Mouse (Mus musculus) limb, embryonic 13.5 days (tissue): ENCODE data around the gene Sspn. TPM values are rescaled to one million over a fixed set of nuclear protein-coding genes. Genes with fewer than 3 reads are reported as not detected.
A peak's percentile ranks its signal among the peaks of the same experiment; 100 is the strongest.

Experiments
- ATAC-seq: fragments of 200-750 bp; cut with Nextera tagmentation; 2 replicates; pipeline ENCODE4 v1.8.0; 2017; ENCODE audit warnings: low read depth, moderate number of reproducible peaks, moderate TSS enrichment; ENCODE audit not compliant: low FRiP score
- H3K27ac ChIP-seq: fragments of 300-500 bp; sonication (generic); 2 replicates; pipeline ENCODE4 v1.5.1; 2015; ENCODE audit warnings: inconsistent platforms, mild to moderate bottlenecking, moderate library complexity
- H3K27me3 ChIP-seq: fragments of 300-500 bp; sonication (generic); 2 replicates; pipeline ENCODE4 v1.6.1; 2015; ENCODE audit warnings: mild to moderate bottlenecking, inconsistent platforms
- H3K36me3 ChIP-seq: fragments of 300-500 bp; sonication (generic); 2 replicates; pipeline ENCODE4 v1.6.1; 2015; ENCODE audit warnings: inconsistent platforms, mild to moderate bottlenecking, moderate library complexity
- H3K4me1 ChIP-seq: fragments of 300-500 bp; sonication (generic); 2 replicates; pipeline ENCODE4 v1.6.1; 2015; ENCODE audit warnings: inconsistent platforms
- H3K4me2 ChIP-seq: fragments of 300-500 bp; sonication (generic); replicated peaks from 2 replicates; pipeline ENCODE4 v1.6.1; 2015; ENCODE audit warnings: inconsistent platforms, mild to moderate bottlenecking, moderate library complexity
- H3K4me3 ChIP-seq: fragments of 300-500 bp; sonication (generic); 2 replicates; pipeline ENCODE4 v1.5.1; 2015; ENCODE audit warnings: moderate library complexity, mild to moderate bottlenecking, inconsistent platforms
- H3K9ac ChIP-seq: fragments of 300-500 bp; sonication (generic); 2 replicates; pipeline ENCODE4 v1.6.1; 2015; ENCODE audit warnings: mild to moderate bottlenecking, inconsistent platforms
- H3K9me3 ChIP-seq: fragments of 300-500 bp; sonication (generic); 2 replicates; pipeline ENCODE4 v1.6.1; 2016; ENCODE audit warnings: inconsistent platforms
- WGBS: fragments of 180-500 bp; shearing (Covaris S2); methylation state at CpG from one replicate; pipeline ENCODE4 v1.1.7; 2015; 5-methylcytosine and 5-hydroxymethylcytosine counted together
- polyA plus RNA-seq: library from polyadenylated mRNA; unstranded; fragments of >200 nt; fragmentation: Nextera tagmentation; extraction: Ambion mirVana; gene quantifications from 2 replicates; pipeline ENCODE4 v1.2.1, GENCODE M21; 2015

Sspn gene
- polyA plus RNA-seq, 1 experiment from 2014 or later = 16.4 TPM

DNA sequence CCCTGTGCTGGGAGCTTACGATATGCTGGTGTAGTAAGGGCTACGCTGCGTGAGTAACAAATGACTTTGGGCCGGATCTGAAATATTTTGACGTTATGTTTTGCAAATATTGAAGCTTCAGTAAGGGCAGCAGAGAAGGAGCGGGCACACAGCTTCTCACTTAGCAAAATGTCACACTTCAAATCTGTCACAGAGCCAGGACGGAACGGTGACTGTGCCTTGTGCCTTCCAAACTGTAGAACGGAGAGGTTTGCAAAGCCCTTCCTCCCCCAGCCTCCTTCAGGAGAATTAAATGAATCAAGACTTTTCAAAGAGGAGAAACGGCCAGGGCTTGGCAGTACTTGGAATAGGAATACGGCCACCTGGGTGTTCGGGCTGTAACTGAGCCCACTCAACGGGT lies 32.5 kb downstream of the Sspn start:
- no peak overlapping the region for H3K4me3 ChIP-seq
- H3K4me2 ChIP-seq = no peak overlapping the region
- H3K9me3 ChIP-seq = no peaks in the 10 kb centered on the region
- no peaks in the 10 kb centered on the region for H3K27me3 ChIP-seq
- peaks cover 37% of the 10 kb centered on the region for H3K4me1 ChIP-seq
- no peak for ATAC-seq
- H3K36me3 ChIP-seq = no peaks in the 10 kb centered on the region
- WGBS = 81% methylated on average over 13 of the region's 13 CpGs
- no peak overlapping the region for H3K9ac ChIP-seq
- H3K27ac ChIP-seq = no peak overlapping the region

DNA sequence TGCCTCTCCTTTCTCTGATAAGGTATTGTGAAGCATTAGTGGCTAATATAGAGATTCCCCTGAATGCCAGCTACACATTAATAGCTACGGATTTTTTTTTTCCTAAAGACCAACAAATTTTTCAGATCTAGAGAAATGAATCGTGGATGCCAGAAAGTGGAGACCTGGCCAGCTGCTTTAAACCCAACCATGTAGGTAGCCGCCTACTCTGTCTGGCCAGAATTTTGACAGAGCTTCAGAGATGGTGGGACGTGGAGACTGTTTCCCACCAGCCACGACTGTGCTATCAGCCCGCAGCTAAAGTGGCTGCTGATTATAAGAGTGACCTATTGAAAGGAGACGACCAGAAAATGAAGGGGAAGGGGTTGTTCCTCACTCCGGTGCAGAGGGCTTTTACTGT lies 36.3 kb downstream of the Sspn start:
- Histone ChIP-seq H3K4me2 (no peak overlapping the region), H3K27ac (peak overlapping the region; percentile 63; the same call in 1 of the 2 replicates), H3K4me3 (no peak overlapping the region), H3K27me3 (no peaks in the 10 kb centered on the region), H3K4me1 (peaks cover 24% of the 10 kb centered on the region), H3K9me3 (no peaks in the 10 kb centered on the region), H3K36me3 (no peaks in the 10 kb centered on the region), H3K9ac (no peak overlapping the region)
- 76% methylated on average over 8 of the region's 8 CpGs for WGBS
- ATAC-seq = no peak

DNA sequence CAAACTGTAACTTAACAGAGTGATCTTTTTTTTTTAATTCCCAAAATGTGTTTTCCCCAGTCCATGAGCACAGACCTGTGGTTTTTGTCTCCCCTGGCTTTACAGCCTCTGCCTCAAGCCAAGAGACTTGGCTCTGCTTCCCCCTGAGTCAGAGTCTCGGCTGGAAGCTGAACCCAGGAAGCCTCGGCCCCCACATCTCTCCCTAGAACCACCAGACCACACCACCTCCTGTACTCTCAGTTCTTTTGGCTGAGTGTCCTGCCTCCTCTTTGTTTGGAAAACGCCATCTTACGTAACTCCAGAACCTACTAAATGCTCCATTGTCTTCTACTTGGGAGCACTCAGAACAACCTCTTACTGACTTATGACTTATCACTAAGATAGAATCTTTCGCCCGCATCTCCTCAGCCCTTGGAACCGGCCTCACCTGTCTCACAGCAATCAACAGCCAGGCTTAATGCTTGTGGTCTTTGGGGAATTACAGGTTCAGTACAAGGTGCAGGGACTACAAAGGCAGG lies 36.9 kb downstream of the Sspn start:
- no peaks in the 10 kb centered on the region for H3K36me3 ChIP-seq
- ATAC-seq = peak; percentile 28; the same call in 1 of the 2 replicates
- no peak overlapping the region for H3K4me2 ChIP-seq
- H3K9me3 ChIP-seq = no peaks in the 10 kb centered on the region
- no peak overlapping the region for H3K9ac ChIP-seq
- 69% methylated on average over 7 of the region's 7 CpGs for WGBS
- peak overlapping the region; percentile 63 for H3K27ac ChIP-seq
- no peaks in the 10 kb centered on the region for H3K27me3 ChIP-seq
- H3K4me3 ChIP-seq = no peak overlapping the region
- H3K4me1 ChIP-seq = peaks cover 24% of the 10 kb centered on the region

DNA sequence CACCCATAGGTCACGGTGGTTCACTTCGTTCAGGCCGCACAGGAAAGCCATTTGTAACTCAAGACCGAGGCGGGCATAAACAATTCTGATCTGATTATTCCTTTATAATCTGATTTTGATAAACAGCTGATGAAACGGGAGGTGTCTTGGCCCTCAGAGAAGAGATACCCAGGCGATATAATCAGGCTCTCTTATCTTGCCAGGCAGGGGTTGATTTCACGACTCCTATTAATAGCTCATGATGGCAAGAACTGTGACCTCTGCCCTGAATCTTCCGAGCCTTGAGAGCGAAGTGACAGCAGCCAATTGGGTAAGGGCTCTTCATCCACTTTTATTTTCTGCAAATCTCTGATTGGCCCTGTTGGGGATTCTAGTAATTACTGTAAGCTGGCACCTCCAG lies 37.4 kb downstream of the Sspn start:
- no peaks in the 10 kb centered on the region for H3K27me3 ChIP-seq
- H3K4me2 ChIP-seq = no peak overlapping the region
- peaks cover 24% of the 10 kb centered on the region for H3K4me1 ChIP-seq
- no peaks in the 10 kb centered on the region for H3K36me3 ChIP-seq
- WGBS = 65% methylated on average over 10 of the region's 10 CpGs
- no peak for ATAC-seq
- no peak overlapping the region for H3K4me3 ChIP-seq
- H3K9me3 ChIP-seq = no peaks in the 10 kb centered on the region
- H3K27ac ChIP-seq = peak overlapping the region; percentile 63
- H3K9ac ChIP-seq = no peak overlapping the region

DNA sequence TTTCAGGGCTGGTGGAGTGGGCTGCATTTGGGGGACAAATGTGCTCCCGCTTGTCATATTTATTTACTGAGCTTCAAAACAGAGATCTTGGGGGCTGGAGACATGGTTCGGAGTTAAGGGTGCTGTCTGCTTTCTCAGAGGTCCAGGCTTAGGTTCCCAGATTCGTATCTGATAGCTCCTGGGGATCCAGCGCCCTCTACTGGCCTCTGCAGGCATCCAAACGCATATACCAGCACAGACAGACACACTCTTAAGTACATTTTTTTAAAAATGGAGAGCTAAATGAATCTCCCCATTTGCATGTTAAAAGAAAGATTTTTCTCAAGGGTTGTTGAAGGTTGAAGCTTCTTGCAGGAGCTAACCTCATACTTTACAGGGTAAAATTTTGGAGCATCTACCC lies 38.1 kb downstream of the Sspn start:
- Histone ChIP-seq H3K36me3 (no peaks in the 10 kb centered on the region), H3K27me3 (no peaks in the 10 kb centered on the region), H3K9ac (no peak overlapping the region), H3K4me3 (no peak overlapping the region), H3K9me3 (no peaks in the 10 kb centered on the region), H3K27ac (no peak overlapping the region), H3K4me1 (peaks cover 24% of the 10 kb centered on the region), H3K4me2 (no peak overlapping the region)
- no peak for ATAC-seq
- WGBS = 83% methylated on average over 5 of the region's 5 CpGs

DNA sequence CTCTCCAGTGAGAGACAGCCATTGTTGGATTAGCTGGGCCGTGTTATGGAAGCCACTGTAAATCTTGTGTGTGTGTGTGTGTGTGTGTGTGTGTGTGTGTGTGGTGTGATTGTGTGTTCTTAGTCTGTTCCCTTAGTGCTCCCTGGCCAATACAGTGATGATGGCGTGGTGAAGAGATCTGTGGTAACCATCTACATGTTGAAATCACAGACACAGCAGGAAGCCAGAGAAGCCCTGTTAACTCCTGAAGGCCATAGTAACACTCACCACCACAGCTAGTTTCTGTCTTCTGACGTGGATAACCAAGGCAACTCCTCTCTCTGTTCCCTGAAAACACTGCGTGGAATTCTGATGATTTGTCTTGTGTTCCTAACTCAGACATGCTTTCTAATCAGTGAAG lies 40.7 kb downstream of the Sspn start:
- Histone ChIP-seq H3K9me3 (no peaks in the 10 kb centered on the region), H3K4me1 (peaks cover 20% of the 10 kb centered on the region), H3K27ac (no peak overlapping the region), H3K36me3 (no peaks in the 10 kb centered on the region), H3K4me2 (no peak overlapping the region), H3K9ac (no peak overlapping the region), H3K27me3 (no peaks in the 10 kb centered on the region), H3K4me3 (no peak overlapping the region)
- no peak for ATAC-seq
- 85% methylated on average over 4 of the region's 4 CpGs for WGBS

DNA sequence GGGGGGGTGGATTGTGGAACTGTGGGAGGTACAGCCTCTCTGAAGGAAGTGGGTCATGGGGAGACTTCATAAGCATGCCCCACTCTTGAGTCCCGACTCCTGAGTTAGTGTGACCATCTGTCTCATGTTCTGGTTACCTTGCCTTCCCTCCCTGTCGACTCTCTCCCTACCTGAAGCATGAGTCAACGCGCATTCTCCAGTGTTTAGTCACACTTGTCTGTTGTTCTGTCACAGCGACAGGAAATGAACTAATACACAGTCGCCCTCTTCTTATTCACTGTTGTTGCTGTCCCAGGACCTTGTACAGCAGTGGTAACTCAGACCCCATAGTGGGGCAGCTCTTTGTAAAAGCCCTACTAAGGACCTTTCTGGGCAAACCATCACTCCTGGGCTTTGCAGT lies 41.4 kb downstream of the Sspn start:
- no peak for ATAC-seq
- no peaks in the 10 kb centered on the region for H3K9me3 ChIP-seq
- H3K4me3 ChIP-seq = no peak overlapping the region
- no peaks in the 10 kb centered on the region for H3K27me3 ChIP-seq
- H3K4me1 ChIP-seq = peaks cover 13% of the 10 kb centered on the region
- H3K27ac ChIP-seq = no peak overlapping the region
- H3K4me2 ChIP-seq = no peak overlapping the region
- H3K36me3 ChIP-seq = no peaks in the 10 kb centered on the region
- WGBS = 83% methylated on average over 6 of the region's 6 CpGs
- H3K9ac ChIP-seq = no peak overlapping the region

DNA sequence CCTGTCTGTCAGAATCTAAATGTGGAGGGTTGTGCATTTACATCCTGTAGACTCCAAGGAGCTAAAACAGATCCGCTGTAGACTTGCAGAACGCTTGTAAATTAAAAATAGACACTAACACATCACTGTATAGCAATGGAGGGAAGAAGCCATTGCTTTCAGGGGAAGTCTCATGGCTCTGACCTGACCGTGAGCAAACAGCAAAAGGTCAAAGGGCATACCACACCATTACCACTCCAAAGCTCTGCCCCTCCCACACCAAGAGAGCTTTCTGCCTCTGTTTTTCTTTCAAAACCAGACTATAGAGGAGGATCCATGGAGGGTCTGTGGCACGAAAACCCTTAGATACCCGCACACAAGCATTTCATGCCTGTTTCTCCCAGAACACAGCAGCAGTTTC lies 41.9 kb downstream of the Sspn start:
- H3K4me3 ChIP-seq = no peak overlapping the region
- no peak overlapping the region for H3K4me2 ChIP-seq
- WGBS = 61% methylated on average over 5 of the region's 5 CpGs
- no peak overlapping the region for H3K27ac ChIP-seq
- H3K9me3 ChIP-seq = no peaks in the 10 kb centered on the region
- no peak overlapping the region for H3K9ac ChIP-seq
- H3K27me3 ChIP-seq = no peaks in the 10 kb centered on the region
- H3K36me3 ChIP-seq = no peaks in the 10 kb centered on the region
- no peak for ATAC-seq
- peaks cover 8% of the 10 kb centered on the region for H3K4me1 ChIP-seq

DNA sequence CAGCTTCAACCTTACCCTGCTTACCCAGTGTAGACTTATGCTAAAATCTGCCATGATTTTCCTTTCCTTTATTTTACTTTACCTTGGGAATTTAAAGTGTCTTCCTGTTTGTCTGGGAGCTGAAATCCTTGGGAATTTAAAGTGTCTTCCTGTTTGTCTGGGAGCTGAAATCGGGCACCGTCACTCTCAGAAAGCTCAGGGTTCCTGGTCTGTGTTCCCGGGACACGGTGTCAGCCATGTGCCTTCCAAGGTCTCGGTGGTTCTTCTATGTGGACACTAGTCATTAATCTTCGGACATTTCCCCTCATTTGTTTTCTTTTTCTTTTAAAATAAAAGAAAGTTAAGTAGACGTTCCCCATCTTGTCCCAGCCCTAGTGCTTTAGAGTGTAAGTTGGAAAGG lies 43.3 kb downstream of the Sspn start:
- Histone ChIP-seq H3K9ac (no peak overlapping the region), H3K4me3 (no peak overlapping the region), H3K9me3 (no peaks in the 10 kb centered on the region), H3K4me1 (no peaks in the 10 kb centered on the region), H3K27me3 (no peaks in the 10 kb centered on the region), H3K36me3 (no peaks in the 10 kb centered on the region), H3K4me2 (no peak overlapping the region), H3K27ac (no peak overlapping the region)
- WGBS = 80% methylated on average over 7 of the region's 7 CpGs
- ATAC-seq = no peak

DNA sequence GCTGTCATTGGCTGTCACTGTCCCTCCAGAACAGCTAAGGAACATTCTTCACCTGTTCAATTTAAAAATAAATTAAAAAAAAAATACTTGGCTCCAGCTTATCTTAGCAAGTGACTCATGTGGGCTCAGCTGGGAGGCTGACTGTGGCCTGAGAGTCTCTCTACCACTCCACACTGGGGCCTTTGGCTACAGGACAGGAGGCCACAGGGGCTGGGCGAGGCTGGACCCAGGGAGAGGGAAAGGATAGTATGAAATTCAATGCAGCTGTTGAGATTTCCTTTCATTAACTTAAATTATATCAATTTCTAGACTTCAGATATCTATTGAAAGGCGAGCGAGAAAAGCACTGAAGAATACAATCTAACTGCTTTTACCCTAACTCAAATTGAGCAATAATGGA lies 45.9 kb downstream of the Sspn start:
- no peak overlapping the region for H3K4me3 ChIP-seq
- no peak overlapping the region for H3K27ac ChIP-seq
- H3K36me3 ChIP-seq = no peaks in the 10 kb centered on the region
- WGBS = 84% methylated on average over 3 of the region's 3 CpGs
- H3K4me1 ChIP-seq = no peaks in the 10 kb centered on the region
- no peak overlapping the region for H3K4me2 ChIP-seq
- ATAC-seq = no peak
- H3K27me3 ChIP-seq = no peaks in the 10 kb centered on the region
- H3K9me3 ChIP-seq = no peaks in the 10 kb centered on the region
- no peak overlapping the region for H3K9ac ChIP-seq

DNA sequence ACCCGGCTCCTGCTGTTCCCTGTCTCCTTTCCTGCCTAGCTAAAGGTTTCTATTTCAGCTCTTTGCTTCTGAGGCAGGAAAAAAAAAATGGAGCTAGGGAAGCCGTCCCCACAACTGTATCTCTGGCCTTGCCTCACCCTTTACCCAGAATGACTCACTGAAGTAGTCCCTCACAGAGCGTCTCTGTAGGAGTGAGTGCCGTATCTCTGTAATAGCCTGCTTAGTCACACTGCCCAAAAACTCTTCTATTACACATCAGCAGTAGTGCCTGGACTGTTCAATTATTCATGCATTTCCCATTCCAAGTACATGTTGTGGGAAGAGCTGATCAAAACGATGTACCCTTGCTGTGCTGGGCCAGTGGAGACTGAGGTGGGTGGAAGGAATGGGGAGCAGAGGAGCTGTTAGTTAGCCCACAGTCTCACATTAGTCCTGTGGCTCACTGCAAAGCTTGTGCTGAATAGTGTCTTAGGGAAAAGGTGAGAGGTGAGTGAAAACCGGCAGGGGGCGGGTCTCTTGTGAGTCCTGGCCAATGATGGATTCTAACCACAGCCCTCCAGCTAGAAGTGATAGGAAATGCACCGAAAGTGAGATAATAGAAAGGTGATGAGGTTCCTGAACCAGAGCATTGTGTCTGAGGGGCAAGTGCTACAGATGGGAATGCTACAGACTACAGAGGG lies 46.5 kb downstream of the Sspn start:
- Histone ChIP-seq H3K9me3 (no peaks in the 10 kb centered on the region), H3K4me2 (no peak overlapping the region), H3K27ac (no peak overlapping the region), H3K36me3 (no peaks in the 10 kb centered on the region), H3K4me1 (no peaks in the 10 kb centered on the region), H3K27me3 (no peaks in the 10 kb centered on the region), H3K9ac (no peak overlapping the region), H3K4me3 (no peak overlapping the region)
- WGBS = 78% methylated on average over 8 of the region's 8 CpGs
- no peak for ATAC-seq

DNA sequence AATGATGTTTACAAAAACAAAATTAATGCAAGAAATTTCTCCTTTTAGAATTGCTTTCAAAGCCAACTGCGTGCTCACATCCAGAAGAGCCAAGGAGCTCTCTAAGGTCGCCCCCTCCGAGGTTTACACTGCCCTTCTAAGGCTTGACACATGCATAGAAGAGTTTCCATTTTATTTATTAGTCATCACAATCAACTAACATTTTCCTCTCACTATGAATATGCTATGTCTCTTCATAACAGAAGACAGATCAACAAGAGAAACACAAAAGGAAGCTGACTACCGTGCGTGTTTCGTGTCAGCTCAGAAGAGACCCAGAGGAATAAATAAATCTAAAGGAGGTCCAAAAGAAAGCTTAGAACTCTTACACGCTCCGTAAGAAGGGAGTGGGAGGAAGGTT lies 49.6 kb downstream of the Sspn start:
- no peak overlapping the region for H3K9ac ChIP-seq
- 89% methylated on average over 8 of the region's 8 CpGs for WGBS
- ATAC-seq = no peak
- no peaks in the 10 kb centered on the region for H3K36me3 ChIP-seq
- H3K4me1 ChIP-seq = no peaks in the 10 kb centered on the region
- H3K4me2 ChIP-seq = no peak overlapping the region
- no peak overlapping the region for H3K27ac ChIP-seq
- peaks cover 5% of the 10 kb centered on the region; the same call in 1 of the 2 replicates for H3K9me3 ChIP-seq
- no peaks in the 10 kb centered on the region for H3K27me3 ChIP-seq
- no peak overlapping the region for H3K4me3 ChIP-seq

DNA sequence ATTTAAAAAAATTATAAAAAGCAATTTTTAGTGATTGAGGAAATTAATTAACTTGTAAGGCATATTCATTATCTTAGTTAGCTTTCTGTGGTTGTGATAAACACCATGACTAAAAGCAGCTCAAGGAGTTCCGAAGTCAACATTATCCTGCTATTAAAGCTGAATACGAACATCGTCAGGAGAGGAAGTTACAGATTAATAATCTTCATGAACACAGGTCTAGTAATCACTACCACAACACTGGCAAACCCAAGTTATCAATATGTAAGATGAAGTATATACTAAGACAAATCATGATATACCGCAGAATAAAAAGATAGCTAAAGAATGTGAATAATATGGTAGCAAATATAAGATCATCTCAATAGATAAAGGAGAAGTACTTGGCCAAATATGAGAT lies 50.9 kb downstream of the Sspn start:
- Histone ChIP-seq H3K4me1 (no peaks in the 10 kb centered on the region), H3K4me3 (no peak overlapping the region), H3K36me3 (no peaks in the 10 kb centered on the region), H3K9ac (no peak overlapping the region), H3K27me3 (no peaks in the 10 kb centered on the region), H3K4me2 (no peak overlapping the region), H3K9me3 (peaks cover 5% of the 10 kb centered on the region; the same call in 1 of the 2 replicates), H3K27ac (no peak overlapping the region)
- ATAC-seq = no peak
- 91% methylated on average over 4 of the region's 4 CpGs for WGBS
